Mouse (Mus musculus) regulatory T cell (primary cell): ENCODE results near the gene Ostc.

ENCODE experiments used
- in situ Hi-C: fragments of 300-600 bp; cut with MboI, MseI; formaldehyde crosslinking; loops from one replicate; pipeline ENCODE4 v1.15.1; 2025; ENCODE audit warnings: high pct_unique_total_duplicates

The Ostc gene

DNA sequence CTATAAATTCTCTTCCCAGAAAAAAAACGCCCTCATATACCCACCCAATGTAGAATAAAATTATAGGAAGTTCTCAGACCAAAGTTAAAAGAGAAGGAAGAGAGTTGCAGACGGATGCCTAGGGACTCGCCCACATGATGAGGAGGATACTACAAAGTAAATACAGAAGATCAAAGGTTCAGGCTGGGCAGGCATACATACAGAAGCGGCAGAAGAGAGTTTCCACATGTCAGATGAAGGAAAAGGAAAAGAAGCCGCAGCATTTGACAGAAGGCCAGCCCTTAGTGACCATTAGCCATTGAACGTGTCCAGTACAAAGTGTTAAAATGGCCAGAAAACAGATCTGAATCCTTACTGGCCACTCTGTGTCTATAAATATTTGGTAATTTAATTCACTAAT is 3.6 kb upstream of the Ostc start:
- in situ Hi-C loops = loop anchor here (5.0 kb wide), 1 partner anchor 529 kb away; no protein-coding TSS in a partner anchor

DNA sequence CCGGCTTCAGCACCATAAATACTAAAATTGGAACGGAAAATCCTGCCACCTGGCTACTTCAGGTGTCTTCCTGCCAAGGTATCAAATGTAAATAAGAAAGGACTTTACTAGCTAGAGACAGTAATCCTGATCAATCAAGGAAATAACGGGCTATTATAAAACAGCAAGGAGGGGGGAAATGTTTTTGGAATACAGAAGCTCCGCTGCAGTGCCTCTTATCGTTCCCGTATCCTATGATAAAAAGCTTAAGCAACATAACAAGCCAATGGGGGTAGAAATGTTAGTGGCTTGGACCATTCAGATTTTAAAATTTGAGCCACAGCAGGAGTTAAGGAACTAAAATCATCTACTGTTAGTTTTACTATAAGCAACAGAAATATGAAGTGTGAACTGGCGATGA is 859 bp upstream of the Ostc start:
- in situ Hi-C loops = loop anchor here (5.0 kb wide), 1 partner anchor 532 kb away; no protein-coding TSS in a partner anchor

DNA sequence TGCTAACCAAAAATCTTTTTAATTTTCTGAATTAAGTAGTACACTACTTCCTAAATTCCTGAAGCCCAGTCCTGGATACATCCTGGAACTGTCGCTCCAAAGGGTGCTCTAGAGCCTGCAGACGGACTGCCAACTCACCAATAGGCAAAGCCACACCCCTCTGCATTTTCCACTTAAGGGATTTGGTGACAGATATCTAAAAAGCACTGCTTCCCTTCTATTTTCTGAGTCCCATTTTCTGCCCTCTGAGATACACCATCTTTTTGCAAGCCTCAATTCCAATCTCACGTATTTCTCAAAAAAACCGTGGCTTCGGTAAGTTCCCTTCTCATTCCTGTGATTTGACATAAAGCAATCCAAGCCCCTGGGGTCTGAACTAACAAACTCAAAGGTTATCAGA is 715 bp downstream of the Ostc start:
- in situ Hi-C loops = no loop called here

- in situ Hi-C loops = no loop called here
These were observed 7.0 kb downstream of the Ostc start for GRCm38 (mm10) chr3:130702289-130702688.

DNA sequence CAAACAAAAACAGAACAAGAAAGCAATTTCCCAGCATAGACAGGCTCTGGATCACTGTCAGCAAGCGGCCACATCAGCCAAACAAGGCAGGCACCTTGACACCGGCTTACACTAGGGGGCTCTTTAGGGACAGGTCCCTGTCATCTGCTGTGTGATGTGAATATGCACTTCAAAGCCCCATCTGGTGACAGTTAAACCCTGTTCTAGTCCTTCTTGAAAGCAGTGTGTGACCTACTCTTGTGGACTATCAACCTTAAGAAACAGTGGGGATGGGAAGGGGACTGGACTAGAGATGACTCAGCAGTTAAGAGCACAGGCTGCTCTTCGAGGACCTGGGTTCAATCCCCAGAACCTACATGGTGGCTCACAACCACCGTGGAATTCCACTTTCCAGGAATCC is 11.6 kb downstream of the Ostc start:
- in situ Hi-C loops = loop anchor here (25.0 kb wide), 1 partner anchor 835 kb away; no protein-coding TSS in a partner anchor

GRCm38 (mm10) chr3:130694705-130695104 is 14.5 kb downstream of the Ostc start:
- in situ Hi-C loops = loop anchor here (5.0 to 25.0 kb wide), 2 partner anchors 832 to 868 kb away; partner anchors contain the start of gene Papss1

GRCm38 (mm10) chr3:130694041-130694593 is 15.1 kb downstream of the Ostc start:
- in situ Hi-C loops = loop anchor here (5.0 to 25.0 kb wide), 2 partner anchors 832 to 868 kb away; partner anchors contain the start of gene Papss1

DNA sequence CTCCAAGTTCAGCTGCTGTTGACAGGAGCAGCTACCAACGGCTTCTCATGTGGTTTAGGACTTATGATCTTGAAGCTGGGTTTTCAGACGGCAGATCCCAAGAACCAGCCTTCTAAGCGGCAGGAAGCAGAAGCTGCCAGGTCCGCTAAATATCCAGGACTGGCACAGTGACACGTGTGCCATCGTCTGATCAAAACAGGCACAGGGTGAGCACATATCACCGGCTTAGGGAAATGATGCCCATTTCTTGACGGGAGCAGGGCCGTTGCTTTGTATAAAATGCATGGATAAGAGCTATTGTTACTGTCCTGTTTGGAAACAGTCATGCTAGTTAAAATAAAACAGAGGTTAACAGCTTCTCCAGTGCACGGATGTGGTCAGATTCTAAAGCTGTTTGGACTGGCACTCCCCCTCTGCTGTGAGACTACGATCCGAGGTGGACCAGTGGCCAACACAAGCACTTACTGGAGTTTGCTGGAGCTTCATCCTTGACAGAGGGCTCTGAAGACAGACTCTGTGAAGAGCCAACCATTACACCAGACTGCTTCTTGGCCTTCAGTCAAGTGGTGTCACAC is 17.6 kb downstream of the Ostc start:
- in situ Hi-C loops = loop anchor here (5.0 to 25.0 kb wide), 2 partner anchors 829 to 871 kb away; partner anchors contain the start of gene Papss1

DNA sequence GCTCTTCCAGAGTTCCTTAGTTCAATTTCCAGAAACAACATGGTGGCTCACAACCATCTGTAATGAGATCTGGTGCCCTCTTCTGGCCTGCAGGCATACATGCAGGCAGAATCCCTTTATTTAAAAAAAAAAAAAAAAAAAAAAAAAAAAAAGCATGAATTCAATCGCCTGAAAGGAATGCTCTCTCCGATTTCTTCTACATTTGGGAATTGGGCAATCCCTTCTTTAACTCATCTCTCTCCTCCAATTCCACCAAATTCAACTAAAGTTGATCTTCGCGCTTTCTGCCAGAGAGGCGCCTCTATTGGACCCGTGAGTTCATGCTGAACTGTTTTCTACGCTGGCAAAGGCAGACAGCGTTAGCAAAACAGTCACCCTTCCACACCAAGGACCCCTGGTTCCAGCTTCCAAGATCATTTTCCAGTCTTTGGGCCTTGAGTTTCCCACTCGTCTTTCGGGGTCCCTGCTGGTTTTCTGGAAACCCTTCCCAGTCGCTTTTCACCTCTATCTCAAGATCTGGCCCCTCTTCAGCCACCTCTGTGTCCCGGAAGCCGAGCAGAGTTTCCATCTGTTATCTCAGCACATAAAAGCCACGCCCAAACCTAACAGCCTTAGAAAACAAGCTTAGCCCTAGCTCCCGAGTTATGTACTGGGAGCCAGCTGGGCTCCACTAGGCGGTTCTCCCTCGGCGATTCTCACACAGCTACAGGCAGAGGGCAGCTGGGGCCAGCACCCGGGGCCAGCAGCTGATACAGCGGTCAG is 18.2 kb downstream of the Ostc start:
- in situ Hi-C loops = loop anchor here (5.0 to 25.0 kb wide), 2 partner anchors 829 to 871 kb away; partner anchors contain the start of gene Papss1

GRCm38 (mm10) chr3:130689630-130690029 is 19.6 kb downstream of the Ostc start:
- in situ Hi-C loops = loop anchor here (5.0 to 25.0 kb wide), 2 partner anchors 827 to 873 kb away; partner anchors contain the start of gene Papss1

- in situ Hi-C loops = loop anchor here (25.0 kb wide), 1 partner anchor 825 kb away; no protein-coding TSS in a partner anchor
These were observed 22.2 kb downstream of the Ostc start for GRCm38 (mm10) chr3:130687051-130687450.

GRCm38 (mm10) chr3:130685014-130685366 is 24.3 kb downstream of the Ostc start:
- in situ Hi-C loops = loop anchor here (25.0 kb wide), 1 partner anchor 823 kb away; no protein-coding TSS in a partner anchor

DNA sequence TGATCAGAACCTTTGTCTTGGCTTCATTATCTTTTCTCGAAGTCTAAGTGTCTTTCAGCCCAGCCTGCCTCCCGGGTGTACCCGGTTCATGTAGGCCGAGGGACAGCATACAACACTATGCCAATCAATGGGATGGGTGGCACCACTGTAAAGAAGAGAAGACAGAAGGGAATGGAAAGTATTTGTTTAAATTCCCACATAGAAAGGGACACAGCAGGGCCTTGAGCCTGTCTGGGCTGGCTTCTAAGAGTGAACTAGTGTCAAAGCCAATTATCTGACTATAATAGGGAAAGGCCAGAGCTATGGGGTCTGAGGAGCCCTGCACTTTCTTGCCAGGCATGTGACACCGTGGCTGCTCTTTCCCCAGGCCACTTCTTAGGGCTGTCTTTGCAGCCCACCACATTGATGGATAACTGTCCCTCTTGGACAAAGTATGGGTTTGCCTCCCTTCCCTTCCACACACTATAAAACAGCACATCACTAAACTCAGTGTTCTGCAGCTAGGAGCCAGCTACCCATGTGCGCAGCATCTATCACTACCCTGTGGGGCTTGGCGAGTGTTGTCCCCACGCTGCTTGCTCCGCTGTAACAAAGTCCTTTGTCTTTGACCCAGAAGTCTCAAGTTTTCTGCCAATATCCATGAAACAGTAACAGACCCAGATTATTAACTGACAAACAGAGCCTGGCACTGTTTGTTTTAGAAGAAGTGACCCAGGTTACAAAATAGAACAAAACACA is 24.8 kb downstream of the Ostc start:
- in situ Hi-C loops = loop anchor here (25.0 kb wide), 1 partner anchor 822 kb away; no protein-coding TSS in a partner anchor

- in situ Hi-C loops = loop anchor here (25.0 kb wide), 1 partner anchor 822 kb away; no protein-coding TSS in a partner anchor
These were observed 25.4 kb downstream of the Ostc start for GRCm38 (mm10) chr3:130683836-130684235.

GRCm38 (mm10) chr3:130682183-130682582 is 27.1 kb downstream of the Ostc start:
- in situ Hi-C loops = loop anchor here (25.0 kb wide), 1 partner anchor 820 kb away; no protein-coding TSS in a partner anchor

DNA sequence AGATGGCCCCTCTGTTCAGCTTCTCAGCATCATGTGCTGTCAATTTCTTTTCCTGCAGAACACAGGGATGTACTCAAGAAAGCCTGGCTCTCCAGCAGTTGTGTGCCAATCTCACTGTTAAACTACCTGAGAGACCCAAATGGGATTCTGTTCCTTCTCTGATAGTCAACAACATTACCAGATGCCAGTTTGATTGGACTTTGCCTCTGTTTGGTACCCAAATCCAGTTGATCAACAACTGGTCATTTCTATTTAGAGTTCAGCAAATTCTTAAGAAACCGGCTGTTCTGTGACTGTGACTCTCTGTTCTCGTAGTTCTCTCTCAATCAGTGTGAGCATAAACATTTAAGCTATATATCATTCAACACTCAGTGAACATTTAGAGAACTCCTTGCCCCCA is 28.0 kb downstream of the Ostc start:
- in situ Hi-C loops = loop anchor here (25.0 kb wide), 1 partner anchor 819 kb away; no protein-coding TSS in a partner anchor

DNA sequence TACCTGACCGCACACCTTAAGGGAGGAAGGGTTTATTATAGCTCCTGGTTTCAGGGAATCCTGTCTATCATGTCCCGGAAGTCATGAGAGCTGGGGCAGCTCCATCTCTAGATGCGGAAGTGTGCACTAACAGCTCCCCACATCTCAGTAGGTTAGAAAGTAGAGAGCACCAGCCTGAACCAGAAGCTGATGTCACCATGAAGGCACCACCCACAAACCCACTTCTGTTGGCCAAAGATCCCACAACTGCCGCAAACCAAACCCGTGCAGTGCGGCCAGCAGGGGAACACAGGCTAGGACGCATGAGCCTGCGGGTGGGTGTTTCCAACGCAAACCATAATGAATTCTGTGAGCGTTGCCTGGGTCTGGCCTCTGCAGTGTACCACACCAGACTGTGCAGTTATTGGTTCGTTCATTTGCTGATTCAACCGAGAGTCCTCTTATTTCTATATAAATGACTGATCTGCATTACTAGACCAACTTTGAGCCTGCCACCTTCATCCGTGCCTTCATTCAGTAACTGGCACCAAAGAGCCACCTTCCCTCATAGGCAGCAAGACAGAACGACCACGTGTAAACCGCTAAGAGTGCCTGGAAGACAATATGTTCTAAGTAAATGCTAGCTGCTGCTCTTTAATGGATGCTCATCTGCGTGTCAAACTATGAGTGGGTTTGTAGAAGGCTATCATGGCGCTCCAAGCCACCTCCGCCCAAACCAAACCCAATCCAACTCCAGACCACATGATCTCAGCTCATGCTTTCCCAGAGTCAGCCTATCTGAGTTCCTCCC is 31.4 kb downstream of the Ostc start:
- in situ Hi-C loops = loop anchor here (10.0 to 25.0 kb wide), 2 partner anchors 583 to 816 kb away; no protein-coding TSS in a partner anchor

- in situ Hi-C loops = loop anchor here (10.0 kb wide), 1 partner anchor 576 kb away; no protein-coding TSS in a partner anchor
These were observed 38.0 kb downstream of the Ostc start for GRCm38 (mm10) chr3:130671291-130671690.

DNA sequence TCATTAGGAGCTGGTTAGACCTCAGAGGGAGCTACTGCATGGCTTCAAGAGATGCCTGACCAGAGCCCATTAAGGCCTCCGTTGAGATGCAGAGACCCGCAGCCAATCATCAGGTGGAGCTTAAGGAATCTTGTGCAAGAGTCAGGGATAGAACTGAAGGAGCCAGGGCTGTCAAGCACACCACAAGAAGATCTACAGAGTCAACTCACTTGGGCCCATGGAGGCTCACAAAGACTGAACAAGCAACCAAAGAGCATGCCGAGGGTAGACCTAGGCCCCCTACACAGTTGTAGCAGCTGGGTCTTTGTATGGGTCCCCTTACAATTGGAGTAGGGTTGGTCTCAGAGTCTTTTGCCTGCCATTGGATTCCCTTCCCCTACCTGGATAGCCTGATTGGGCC is 46.7 kb downstream of the Ostc start:
- in situ Hi-C loops = no loop called here

DNA sequence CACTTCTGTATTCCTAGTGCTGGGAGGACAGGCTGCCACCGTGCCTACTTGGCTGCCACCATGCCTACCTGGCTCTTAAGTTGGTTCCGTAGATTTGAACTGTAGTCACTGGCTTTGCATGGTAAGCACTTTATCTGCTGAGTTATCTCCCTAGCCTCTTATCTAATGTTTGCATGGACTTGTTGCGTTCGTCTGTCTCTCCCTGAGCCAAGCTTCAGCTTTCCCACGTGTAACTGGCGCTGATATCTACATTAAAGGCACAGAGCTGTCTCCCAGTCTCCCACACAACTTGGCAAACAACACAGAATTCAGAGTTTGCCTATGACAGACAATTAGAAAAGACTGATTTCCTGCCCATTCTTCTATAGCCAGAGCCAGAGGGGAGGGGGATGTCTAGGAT is 48.6 kb downstream of the Ostc start:
- in situ Hi-C loops = no loop called here
